Mouse (Mus musculus): ENCODE measurements around the gene Plbd1. TPM values are rescaled to one million over a fixed set of nuclear protein-coding genes. Genes with fewer than 3 reads are reported as not detected.

The Plbd1 gene
- 0.17 TPM for polyA plus RNA-seq (2017; shearing (Covaris generic))

GRCm38 (mm10) chr6:136661706-136662016 lies at the start of gene Plbd1:
Gene Plbd1 (minus strand): TSS chr6:136661928.

Other genes with a start within 250 kb of the Plbd1 start
- gene E330021D16Rik, start 246.4 kb downstream of the Plbd1 start, polyA plus RNA-seq (2017; shearing (Covaris generic)) = not detected
- gene Atf7ip, start 155.8 kb downstream of the Plbd1 start, polyA plus RNA-seq (2017; shearing (Covaris generic)) = 119 TPM
- not detected for gene Gucy2c, start 119.8 kb upstream of the Plbd1 start, polyA plus RNA-seq (2017; shearing (Covaris generic))
- 1.5 TPM for gene Hist4h4, start 142.5 kb upstream of the Plbd1 start, polyA plus RNA-seq (2017; shearing (Covaris generic))
- 144 TPM for gene H2afj, start 146.3 kb upstream of the Plbd1 start, polyA plus RNA-seq (2017; shearing (Covaris generic))
- 2.3 TPM for gene BC049715, start 165.7 kb upstream of the Plbd1 start, polyA plus RNA-seq (2017; shearing (Covaris generic))
- 161 TPM for gene Wbp11, start 166.3 kb upstream of the Plbd1 start, polyA plus RNA-seq (2017; shearing (Covaris generic))
- gene Smco3, start 173.5 kb upstream of the Plbd1 start, polyA plus RNA-seq (2017; shearing (Covaris generic)) = not detected
- not detected for gene Art4, start 195.8 kb upstream of the Plbd1 start, polyA plus RNA-seq (2017; shearing (Covaris generic))
- not detected for gene Mgp, start 213.9 kb upstream of the Plbd1 start, polyA plus RNA-seq (2017; shearing (Covaris generic))